Mouse (Mus musculus) mouse trophoblast stem cell (cell line): Measurements from ENCODE around the gene Gm48552.

Source experiments
- in situ Hi-C, 2 experiments: fragments of 300-500 bp; cut with MseI, MboI; formaldehyde crosslinking; loops; 2 replicates in 1 of 2; 3 replicates in 1 of 2; pipeline ENCODE4 v1.15.1; 2025

The Gm48552 gene

DNA sequence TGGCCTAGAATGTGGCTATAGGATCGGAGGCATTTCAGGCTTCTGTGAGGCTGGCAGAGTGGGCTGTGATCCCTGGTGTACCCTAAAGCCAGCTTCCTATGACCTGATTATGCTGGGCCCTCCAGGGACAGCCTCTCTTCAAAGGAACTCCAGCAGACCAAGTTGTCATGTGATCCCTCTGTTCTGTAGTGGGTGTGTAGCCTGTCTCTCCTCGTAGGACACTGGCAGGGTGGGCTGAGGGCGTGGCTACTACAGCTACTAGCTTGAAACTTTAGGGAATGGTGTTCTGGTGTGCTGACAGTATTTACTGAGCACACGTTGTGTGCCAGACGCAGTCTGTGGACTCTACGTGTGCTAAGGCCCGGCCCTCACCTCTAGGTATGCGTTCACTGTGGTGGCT lies 28.1 kb upstream of the Gm48552 start:
- in situ Hi-C loops, result no loop called here

GRCm38 (mm10) chr10:81362336-81362949 lies 26.4 kb upstream of the Gm48552 start:
- in situ Hi-C loops, result no loop called here

GRCm38 (mm10) chr10:81363436-81364346 lies 25.1 kb upstream of the Gm48552 start:
- in situ Hi-C loops, result no loop called here

DNA sequence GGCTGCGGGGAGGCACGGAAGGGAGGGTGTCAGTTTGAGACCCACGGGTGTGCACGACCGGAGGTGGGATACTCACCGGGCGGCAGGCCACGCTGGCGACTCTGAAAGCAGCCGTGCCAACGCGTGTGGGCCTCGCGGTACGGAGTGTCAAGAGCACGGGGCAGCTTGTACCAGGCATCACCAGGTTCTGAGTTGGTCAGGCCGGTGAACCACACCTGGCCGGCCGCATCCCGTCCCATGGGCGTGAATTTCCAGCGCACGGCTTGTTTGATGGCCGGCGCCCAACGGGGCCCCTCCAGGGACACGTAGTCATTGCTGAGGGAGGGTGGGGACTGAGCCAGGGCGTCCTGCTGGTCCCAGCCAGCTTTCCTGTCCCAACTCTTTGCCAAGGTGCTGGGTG lies 24.1 kb upstream of the Gm48552 start:
- in situ Hi-C loops, result no loop called here

DNA sequence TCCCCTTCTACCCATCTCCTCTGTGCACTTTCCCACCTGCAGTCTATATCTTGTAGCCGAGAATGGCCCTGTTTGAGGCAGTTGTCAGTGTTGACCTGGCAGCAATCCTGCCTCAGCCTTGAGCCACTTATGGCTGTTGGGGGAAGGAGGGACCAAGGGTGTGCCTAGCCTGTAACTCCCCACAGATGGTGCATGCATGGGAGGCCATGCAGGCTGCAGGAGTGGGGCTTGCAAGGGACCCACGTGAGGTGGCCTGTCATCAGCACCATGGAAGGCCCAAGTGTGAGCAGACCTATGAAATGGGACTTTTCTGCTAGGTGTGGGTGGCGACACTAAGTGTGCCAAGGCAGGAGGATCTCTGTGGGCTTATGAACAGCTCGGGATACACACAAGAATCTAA lies 23.7 kb upstream of the Gm48552 start:
- in situ Hi-C loops, result no loop called here

- in situ Hi-C loops, result no loop called here
Observed at GRCm38 (mm10) chr10:81365672-81366476, 22.9 kb upstream of the Gm48552 start, which contains the start of gene 4930404N11Rik. Gene 4930404N11Rik (minus strand): TSS chr10:81365816.

- in situ Hi-C loops, result no loop called here
Observed at GRCm38 (mm10) chr10:81366477-81367206, 22.2 kb upstream of the Gm48552 start.

- in situ Hi-C loops, result no loop called here
Observed at GRCm38 (mm10) chr10:81367207-81367495, 21.7 kb upstream of the Gm48552 start.

GRCm38 (mm10) chr10:81375322-81375721 lies 13.5 kb upstream of the Gm48552 start:
- in situ Hi-C loops, result no loop called here

GRCm38 (mm10) chr10:81376561-81377361 lies 12.0 kb upstream of the Gm48552 start:
- in situ Hi-C loops, result no loop called here

DNA sequence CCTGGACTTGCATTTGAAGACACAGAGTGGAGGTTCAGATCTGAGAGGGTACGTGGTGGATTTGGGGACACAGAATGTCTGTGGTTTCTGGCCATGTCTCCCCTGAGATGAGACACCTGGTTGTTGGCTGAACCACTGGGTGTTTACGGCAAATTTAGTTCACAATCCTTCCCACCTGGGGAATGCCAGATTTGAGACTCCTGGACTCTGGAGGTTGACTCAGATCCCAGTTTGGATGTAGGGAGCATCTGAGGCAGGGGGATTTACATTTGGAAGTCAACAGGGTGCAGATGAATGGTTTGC lies 11.5 kb upstream of the Gm48552 start:
- in situ Hi-C loops, result no loop called here

DNA sequence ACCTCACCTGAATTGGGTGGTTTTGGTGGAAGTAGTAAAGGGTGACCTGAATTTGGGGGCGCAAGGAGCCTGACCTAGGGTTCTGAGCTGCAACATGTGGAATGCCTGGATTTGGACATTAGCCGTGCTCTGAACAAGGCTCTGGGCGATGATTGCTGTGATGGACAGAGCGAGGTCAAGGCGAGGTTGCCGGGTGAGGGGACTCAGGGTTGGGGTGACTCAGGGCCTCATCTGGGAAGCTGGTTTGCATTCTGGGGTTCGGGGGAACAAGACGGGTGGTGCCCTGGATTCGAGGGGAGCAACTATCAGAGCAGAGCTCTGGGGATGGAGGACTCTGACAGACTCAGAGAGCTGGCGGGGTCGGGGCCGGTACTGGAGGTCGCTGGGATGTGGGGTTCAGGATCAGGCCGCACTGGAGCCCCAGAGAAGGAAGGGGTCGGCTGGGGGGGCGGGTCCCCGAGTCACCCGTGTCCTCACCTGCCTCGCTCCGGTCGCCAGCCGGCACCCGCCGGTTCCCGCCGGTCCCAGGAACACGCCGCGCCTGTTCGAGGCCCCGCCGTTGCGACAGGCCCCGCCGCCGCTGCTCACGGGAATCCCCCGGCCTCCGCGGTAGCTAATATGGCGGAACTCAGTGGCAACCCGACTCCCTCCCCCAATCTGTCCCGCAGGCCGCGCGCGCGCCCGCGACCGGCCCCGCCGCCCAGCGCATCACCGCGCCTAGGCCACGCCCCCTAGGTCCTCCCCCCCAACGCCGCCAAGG lies 10.8 kb upstream of the Gm48552 start, which contains the start of gene Fzr1:
Gene Fzr1, minus strand, starts transcription at position 724 of the 760 bp plus-strand sequence.
- in situ Hi-C loops, result no loop called here

GRCm38 (mm10) chr10:81378553-81379182 lies 10.1 kb upstream of the Gm48552 start:
- in situ Hi-C loops, result no loop called here

DNA sequence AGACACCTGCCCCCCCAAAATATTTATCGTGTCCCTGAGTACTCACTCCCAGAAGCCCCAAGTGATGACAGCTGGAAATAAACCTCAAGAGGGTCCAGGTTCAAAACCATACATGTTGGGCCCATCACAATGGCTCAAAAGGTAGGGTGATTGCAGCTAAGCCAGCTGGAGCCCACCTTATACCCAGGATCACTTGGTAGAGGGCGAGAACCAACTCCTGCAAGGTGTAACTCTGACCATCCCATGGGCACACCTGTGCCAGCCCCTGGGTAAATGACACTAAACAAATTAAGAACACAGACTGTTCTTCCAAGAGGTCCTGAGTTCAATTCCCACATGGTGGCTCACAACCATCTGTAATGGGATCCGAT lies 9.6 kb upstream of the Gm48552 start:
- in situ Hi-C loops, result no loop called here

DNA sequence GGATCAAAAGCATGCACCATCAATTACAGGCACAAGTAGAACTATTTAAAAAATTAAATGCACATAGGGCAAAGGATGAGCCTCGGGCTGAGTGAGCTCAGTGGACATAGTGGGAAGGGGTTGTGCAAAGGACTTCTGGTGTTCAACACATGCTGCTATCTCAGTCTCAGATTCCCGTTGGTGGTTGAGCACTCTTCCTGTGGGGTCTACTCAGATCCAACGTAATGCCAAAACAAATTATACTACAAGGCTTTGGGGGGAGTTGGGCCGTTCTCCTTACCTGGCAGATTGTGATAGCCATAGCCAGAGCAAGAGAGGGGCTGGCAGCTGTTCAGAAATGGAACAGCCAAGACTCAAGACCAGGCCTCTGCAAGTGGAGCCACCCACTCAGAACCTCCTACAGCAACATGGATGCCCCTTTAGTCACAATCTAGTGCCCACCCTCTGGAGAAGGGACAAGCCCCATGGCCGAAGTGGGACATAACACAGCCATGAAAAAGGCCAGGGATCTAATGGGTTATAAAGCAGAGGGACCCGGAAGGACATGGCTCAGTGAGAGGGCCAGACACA lies 8.9 kb upstream of the Gm48552 start:
- in situ Hi-C loops, result no loop called here

DNA sequence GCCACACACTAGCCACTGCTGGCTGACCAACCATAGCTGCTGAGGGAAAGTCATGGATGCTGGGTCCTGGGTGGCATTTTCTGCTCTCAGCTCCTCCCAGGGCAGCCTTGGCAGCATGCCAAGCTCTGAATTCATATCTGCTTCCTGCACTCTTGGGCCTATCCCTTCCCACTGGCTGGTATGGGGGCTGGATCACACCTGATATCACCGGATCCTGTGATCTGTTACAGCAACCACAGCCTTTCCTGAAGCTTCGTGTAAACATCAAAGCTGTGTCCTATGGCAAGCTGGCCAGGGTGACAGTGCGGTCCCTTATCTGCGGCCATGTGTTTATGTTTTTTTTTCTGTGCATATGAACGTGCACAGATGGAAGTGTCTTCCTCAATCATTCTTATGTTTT lies 6.8 kb upstream of the Gm48552 start:
- in situ Hi-C loops, result no loop called here

DNA sequence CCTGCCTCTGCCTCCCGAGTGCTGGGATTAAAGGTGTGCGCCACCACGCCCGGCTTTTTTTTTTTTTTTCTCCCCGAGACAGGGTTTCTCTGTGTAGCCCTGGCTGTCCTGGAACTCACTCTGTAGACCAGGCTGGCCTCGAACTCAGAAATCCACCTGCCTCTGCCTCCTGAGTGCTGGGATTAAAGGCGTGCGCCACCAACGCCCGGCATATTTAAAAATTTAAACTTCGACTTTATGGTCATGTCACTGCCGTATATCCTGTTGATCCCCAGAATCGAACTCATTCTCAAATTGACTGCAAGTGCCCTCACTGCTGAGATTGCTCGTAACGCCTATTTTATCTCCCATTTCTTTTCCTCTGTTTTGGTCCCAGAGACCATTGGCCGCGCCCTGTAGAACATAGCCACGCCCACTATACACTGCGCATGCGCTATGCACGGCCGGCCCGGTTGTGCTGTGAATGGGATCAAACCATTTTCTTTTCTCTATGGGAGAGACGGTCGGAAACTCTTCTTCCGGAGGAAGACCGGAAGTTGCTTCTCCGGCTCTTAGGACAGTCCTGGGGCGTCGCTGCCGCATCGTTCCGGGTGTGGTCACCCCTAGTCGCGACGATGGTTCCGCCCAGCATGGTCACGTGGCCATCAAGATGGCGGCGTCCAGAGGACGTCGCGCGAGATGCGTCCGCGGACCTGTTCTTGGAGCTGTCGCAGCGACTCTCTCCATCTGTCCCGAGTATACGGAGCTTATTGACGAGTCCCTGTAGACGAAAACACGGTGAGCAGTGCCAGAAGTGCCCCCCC lies 4.8 kb upstream of the Gm48552 start, which contains the start of the genes Dohh and Gm48551:
Gene Dohh, plus strand, starts transcription at position 627 of the 803 bp plus-strand sequence.
Gene Gm48551, plus strand, starts transcription at position 665 of the 803 bp plus-strand sequence.
- in situ Hi-C loops, result no loop called here

GRCm38 (mm10) chr10:81384605-81384982 lies 4.2 kb upstream of the Gm48552 start:
- in situ Hi-C loops, result no loop called here
